Mouse (Mus musculus): ENCODE measurements around the gene Ddhd1.

DNA sequence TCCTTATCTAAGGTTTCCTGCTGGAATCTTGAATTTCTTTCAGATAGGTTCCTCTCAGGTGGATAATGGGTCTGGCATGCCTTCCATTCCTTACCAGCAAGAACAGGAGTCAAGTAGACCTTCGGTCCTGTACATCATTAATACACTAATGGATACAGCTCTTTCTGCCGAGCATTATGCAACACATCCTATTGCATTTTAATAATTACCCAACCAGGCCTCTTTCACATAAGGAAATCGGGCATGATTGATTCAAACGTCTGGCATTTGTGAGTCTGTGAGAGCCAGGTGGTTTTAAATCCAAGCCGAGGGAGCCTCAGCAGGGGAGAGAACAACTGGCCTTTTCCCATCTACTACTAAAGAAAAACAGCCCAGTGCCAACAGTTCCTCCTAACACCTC, 3.6 kb upstream of the Ddhd1 start:
- TF ChIP-seq CTCF (conservative IDR thresholded peaks at IDR 0.05; ENCODE audit: low read length) (no peak), NANOG (IDR thresholded peaks at IDR 0.05; ENCODE audit: borderline replicate concordance, low read length) (no peak)

Data from E14TG2a.4 (cell line).